Mouse (Mus musculus): Measurements from ENCODE around the gene Bcl2l14.

- TF ChIP-seq CTCF (IDR thresholded peaks at IDR 0.05; ENCODE audit: low read depth) (no peak), EP300 (IDR thresholded peaks at IDR 0.05; ENCODE audit: low read depth) (no peak)
Observed at GRCm38 (mm10) chr6:134403684-134404070, 7.6 kb downstream of the Bcl2l14 start.

Data from liver, embryonic 14.5 days (tissue).